Mouse (Mus musculus): ENCODE data around the gene Akt3.
A peak's percentile ranks its signal among the peaks of the same experiment; 100 is the strongest.

Gene Akt3

GRCm38 (mm10) chr1:177010041-177010440 is 248.0 kb downstream of the Akt3 start:
- no peak for DNase-seq (ENCODE audit: low spot score)

- no peak for DNase-seq (ENCODE audit: low spot score)
Observed at GRCm38 (mm10) chr1:177008777-177009176, 249.2 kb downstream of the Akt3 start.

- DNase-seq (ENCODE audit: low spot score) = no peak
Observed at GRCm38 (mm10) chr1:177007405-177007804, 250.6 kb downstream of the Akt3 start.

- DNase-seq (ENCODE audit: low spot score) = no peak
Observed at GRCm38 (mm10) chr1:177004041-177004741, 253.8 kb downstream of the Akt3 start.

GRCm38 (mm10) chr1:177002951-177003350 is 255.1 kb downstream of the Akt3 start:
- no peak for DNase-seq (ENCODE audit: low spot score)

GRCm38 (mm10) chr1:176999011-176999410 is 259.0 kb downstream of the Akt3 start:
- no peak for DNase-seq (ENCODE audit: low spot score)

GRCm38 (mm10) chr1:176997711-176998689 is 260.0 kb downstream of the Akt3 start:
- no peak for DNase-seq (ENCODE audit: low spot score)

- no peak for DNase-seq (ENCODE audit: low spot score)
Observed at GRCm38 (mm10) chr1:176997254-176997653, 260.7 kb downstream of the Akt3 start.

- DNase-seq (ENCODE audit: low spot score) = peak; percentile 64
Observed at GRCm38 (mm10) chr1:176996630-176997201, 261.3 kb downstream of the Akt3 start.

- DNase-seq (ENCODE audit: low spot score) = no peak
Observed at GRCm38 (mm10) chr1:176996166-176996565, 261.8 kb downstream of the Akt3 start.

GRCm38 (mm10) chr1:176995419-176995775 is 262.6 kb downstream of the Akt3 start:
- DNase-seq (ENCODE audit: low spot score) = no peak

GRCm38 (mm10) chr1:176994707-176995418 is 263.1 kb downstream of the Akt3 start:
- DNase-seq (ENCODE audit: low spot score) = no peak

- no peak for DNase-seq (ENCODE audit: low spot score)
Observed at GRCm38 (mm10) chr1:176994087-176994486, 263.9 kb downstream of the Akt3 start.

- no peak for DNase-seq (ENCODE audit: low spot score)
Observed at GRCm38 (mm10) chr1:176993141-176994010, 264.6 kb downstream of the Akt3 start.

GRCm38 (mm10) chr1:176992517-176992916 is 265.5 kb downstream of the Akt3 start:
- no peak for DNase-seq (ENCODE audit: low spot score)

GRCm38 (mm10) chr1:176991473-176991872 is 266.5 kb downstream of the Akt3 start:
- no peak for DNase-seq (ENCODE audit: low spot score)

- DNase-seq (ENCODE audit: low spot score) = no peak
Observed at GRCm38 (mm10) chr1:176986990-176987740, 270.8 kb downstream of the Akt3 start.

GRCm38 (mm10) chr1:176986275-176986674 is 271.7 kb downstream of the Akt3 start:
- no peak for DNase-seq (ENCODE audit: low spot score)

GRCm38 (mm10) chr1:176985691-176986090 is 272.3 kb downstream of the Akt3 start:
- no peak for DNase-seq (ENCODE audit: low spot score)

- DNase-seq (ENCODE audit: low spot score) = no peak
Observed at GRCm38 (mm10) chr1:176982671-176983070, 275.3 kb downstream of the Akt3 start.

Data from testis, postnatal 10 days (tissue).